Mouse (Mus musculus) hindbrain, postnatal 0 days (tissue): ENCODE measurements around the gene Pla2g4e. TPM values are rescaled to one million over a fixed set of nuclear protein-coding genes. Genes with fewer than 3 reads are reported as not detected.

ENCODE experiments used
- ATAC-seq: fragments of 200-750 bp; cut with Nextera tagmentation; 2 replicates; pipeline ENCODE4 v1.8.0; 2017; ENCODE audit warnings: mild to moderate bottlenecking, moderate TSS enrichment, moderate library complexity
- DNase-seq: peaks from one replicate; pipeline ENCODE4 v3.0.0-alpha.2; 2015; ENCODE audit warnings: low spot score
- H3K27ac ChIP-seq: fragments of 300-500 bp; sonication (generic); 2 replicates; pipeline ENCODE4 v1.5.1; 2014; ENCODE audit warnings: mild to moderate bottlenecking
- H3K27me3 ChIP-seq: fragments of 300-500 bp; sonication (generic); 2 replicates; pipeline ENCODE4 v1.6.1; 2014; ENCODE audit warnings: low read length, mixed read lengths; ENCODE audit not compliant: insufficient read depth
- H3K36me3 ChIP-seq: fragments of 300-500 bp; sonication (generic); 2 replicates; pipeline ENCODE4 v1.6.1; 2014; ENCODE audit warnings: low read length, mixed read lengths; ENCODE audit not compliant: insufficient read depth
- H3K4me1 ChIP-seq: fragments of 300-500 bp; sonication (generic); 2 replicates; pipeline ENCODE4 v1.6.1; 2014; ENCODE audit warnings: antibody characterized with exemption, low read length, mixed read lengths; ENCODE audit not compliant: insufficient read depth
- H3K4me2 ChIP-seq: fragments of 300-500 bp; sonication (generic); 2 replicates; pipeline ENCODE4 v1.6.1; 2014; ENCODE audit warnings: low read depth, mild to moderate bottlenecking, low read length, moderate library complexity, mixed read lengths
- H3K4me3 ChIP-seq: fragments of 300-500 bp; sonication (generic); 2 replicates; pipeline ENCODE4 v1.5.1; 2014; ENCODE audit warnings: low read length
- H3K9ac ChIP-seq: fragments of 300-500 bp; sonication (generic); replicated peaks from 2 replicates; pipeline ENCODE4 v1.6.1; 2014; ENCODE audit warnings: mild to moderate bottlenecking, low read length, moderate library complexity, mixed read lengths
- H3K9me3 ChIP-seq: fragments of 300-500 bp; sonication (generic); 2 replicates; pipeline ENCODE4 v1.6.1; 2016; ENCODE audit warnings: low read length, mixed read lengths
- CTCF ChIP-seq: IDR thresholded peaks from 2 replicates; pipeline ENCODE4 v1.5.1; 2016; ENCODE audit warnings: antibody characterized with exemption, control low read depth, low read depth
- WGBS: fragments of 180-500 bp; shearing (Covaris S2); extraction: QIAGEN DNeasy Blood & Tissue Kit; methylation state at CpG from one replicate; pipeline ENCODE4 v1.1.7; 2014; 5-methylcytosine and 5-hydroxymethylcytosine counted together
- polyA plus RNA-seq: library from polyadenylated mRNA; unstranded; fragments of >200 nt; fragmentation: Nextera tagmentation; extraction: Ambion mirVana; gene quantifications from 2 replicates; pipeline ENCODE4 v1.2.1, GENCODE M21; 2015
- total RNA-seq: library from RNA; depleted of rRNA; stranded (reverse); fragments of >200 nt; gene quantifications from 2 replicates; pipeline ENCODE4 v1.2.3, GENCODE M21; 2014; rRNA removed

Gene Pla2g4e
- 14.9 and 15.0 TPM in 2 replicates for total RNA-seq
- 6.7 and 8.0 TPM in 2 replicates for polyA plus RNA-seq

DNA sequence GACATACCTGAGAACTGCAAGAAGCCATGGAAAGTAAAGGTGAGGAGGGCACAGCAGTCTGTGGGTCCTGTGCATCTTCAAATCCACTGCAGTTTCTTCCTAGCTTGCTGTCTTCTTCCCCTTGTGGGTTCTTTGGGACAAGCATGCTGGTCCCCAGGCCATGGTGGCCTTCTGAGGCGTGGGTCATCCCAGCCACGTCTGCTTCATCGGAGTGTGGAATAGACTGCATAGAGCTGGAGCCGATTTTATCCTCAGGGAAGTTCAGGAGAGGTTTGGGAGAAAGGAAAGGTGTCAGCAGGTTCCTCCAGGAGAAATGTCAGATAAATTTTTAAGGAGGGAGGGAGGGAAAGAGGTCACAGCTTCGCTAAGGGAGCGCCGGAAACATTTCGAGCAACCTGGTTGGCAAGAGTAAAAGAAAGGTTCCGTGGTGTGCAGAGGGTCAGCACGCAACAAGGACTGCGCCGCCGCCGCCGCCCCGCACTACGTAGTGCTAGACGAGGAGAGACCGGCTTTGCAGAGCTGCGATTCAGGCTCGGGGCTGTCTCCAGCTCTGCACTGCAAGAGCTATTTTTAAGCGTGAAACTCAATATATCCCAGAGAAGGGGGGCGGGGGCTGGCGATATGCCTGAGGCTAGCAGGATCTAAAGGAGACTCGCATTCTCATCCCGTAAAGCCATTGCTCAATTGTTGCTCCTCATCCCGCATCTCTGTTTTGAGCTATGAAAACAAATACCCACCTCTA, at the start of gene Pla2g4e:
Pla2g4e (minus strand) TSS at position 657 of the 742 bp plus-strand sequence.
- peak within 1 kb of the TSS; percentile 80 for H3K27ac ChIP-seq
- no peak for TF ChIP-seq CTCF
- DNase-seq (peak; percentile 73), ATAC-seq (peak; percentile 88)
- no peaks in the 10 kb centered on the region for H3K9me3 ChIP-seq
- H3K4me3 ChIP-seq, result peak within 1 kb of the TSS; percentile 42
- H3K27me3 ChIP-seq, result no peaks in the 10 kb centered on the region
- 0 out of 2 replicates have a peak, but pooled peaks cover 3% of the 10 kb centered on the region for H3K4me1 ChIP-seq
- peak within 1 kb of the TSS; percentile 56 for H3K9ac ChIP-seq
- H3K36me3 ChIP-seq, result no peaks in the 10 kb centered on the region
- peak within 1 kb of the TSS; percentile 67 for H3K4me2 ChIP-seq
- WGBS, result 4% methylated on average over 27 of the region's 27 CpGs

DNA sequence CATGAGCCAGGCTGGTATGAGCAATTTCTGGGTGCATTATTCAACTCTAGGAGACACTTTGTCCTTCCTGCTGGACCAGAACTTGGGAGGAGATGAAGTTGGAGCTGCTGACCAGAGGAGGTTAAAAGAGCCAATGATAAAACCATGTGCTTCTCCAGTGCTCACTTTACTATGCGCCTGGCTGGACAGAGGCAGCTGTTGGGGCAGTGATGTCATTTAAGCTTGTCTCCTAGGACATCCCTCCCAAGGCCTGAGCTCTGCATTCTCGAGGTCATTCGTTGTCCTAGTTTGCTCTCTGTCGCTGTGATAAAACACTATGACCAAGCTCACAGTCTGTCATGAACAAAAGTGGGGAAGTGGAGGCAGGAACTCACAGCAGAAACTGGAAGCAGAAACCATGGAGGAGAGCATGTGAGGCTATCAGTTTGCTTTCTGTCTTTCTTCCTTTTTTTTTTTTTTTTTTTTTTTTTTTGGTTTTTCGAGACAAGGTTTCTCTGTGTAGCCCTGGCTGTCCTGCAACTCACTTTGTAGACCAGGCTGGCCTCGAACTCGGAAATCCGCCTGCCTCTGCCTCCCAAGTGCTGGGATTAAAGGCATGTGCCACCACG, 46.4 kb upstream of the Pla2g4e start:
- no peak for TF ChIP-seq CTCF
- no peaks in the 10 kb centered on the region for H3K9me3 ChIP-seq
- no peaks in the 10 kb centered on the region for H3K36me3 ChIP-seq
- no peak overlapping the region for H3K4me2 ChIP-seq
- no peaks in the 10 kb centered on the region for H3K4me1 ChIP-seq
- H3K4me3 ChIP-seq, result no peak overlapping the region
- 81% methylated on average over 9 of the region's 9 CpGs for WGBS
- DNase-seq (no peak), ATAC-seq (no peak)
- H3K9ac ChIP-seq, result no peak overlapping the region
- H3K27me3 ChIP-seq, result no peaks in the 10 kb centered on the region
- H3K27ac ChIP-seq, result no peak overlapping the region

DNA sequence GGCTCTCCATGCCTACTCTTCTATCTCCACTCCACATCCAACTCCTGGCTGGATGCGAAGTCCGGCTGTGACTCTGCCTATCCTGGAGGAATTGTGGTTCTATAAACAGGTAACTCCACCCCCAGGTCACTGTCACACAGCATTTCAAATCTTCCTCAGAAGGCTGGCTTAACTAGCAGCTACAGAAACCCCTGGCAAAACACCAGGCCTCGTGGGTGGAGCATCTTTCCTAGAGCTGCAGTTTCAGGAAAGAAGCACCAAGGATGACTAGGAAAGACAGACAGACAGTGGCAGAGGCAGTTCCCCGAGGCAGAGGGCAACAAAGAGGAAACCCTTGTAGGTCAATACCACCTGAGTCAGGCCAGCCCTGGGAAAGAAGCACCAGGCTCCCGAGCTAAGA, 43.9 kb upstream of the Pla2g4e start, which contains the start of gene Pla2g4d:
Pla2g4d (minus strand) TSS at position 203 of the 400 bp plus-strand sequence.
- Histone ChIP-seq H3K4me3 (no peak within 1 kb of the TSS), H3K9ac (no peak within 1 kb of the TSS), H3K4me1 (no peaks in the 10 kb centered on the region), H3K9me3 (no peaks in the 10 kb centered on the region), H3K27me3 (no peaks in the 10 kb centered on the region), H3K36me3 (no peaks in the 10 kb centered on the region), H3K4me2 (no peak within 1 kb of the TSS), H3K27ac (no peak within 1 kb of the TSS)
- no peak for TF ChIP-seq CTCF
- ATAC-seq (no peak), DNase-seq (no peak)
- WGBS, result 75% methylated on average over 5 of the region's 5 CpGs

DNA sequence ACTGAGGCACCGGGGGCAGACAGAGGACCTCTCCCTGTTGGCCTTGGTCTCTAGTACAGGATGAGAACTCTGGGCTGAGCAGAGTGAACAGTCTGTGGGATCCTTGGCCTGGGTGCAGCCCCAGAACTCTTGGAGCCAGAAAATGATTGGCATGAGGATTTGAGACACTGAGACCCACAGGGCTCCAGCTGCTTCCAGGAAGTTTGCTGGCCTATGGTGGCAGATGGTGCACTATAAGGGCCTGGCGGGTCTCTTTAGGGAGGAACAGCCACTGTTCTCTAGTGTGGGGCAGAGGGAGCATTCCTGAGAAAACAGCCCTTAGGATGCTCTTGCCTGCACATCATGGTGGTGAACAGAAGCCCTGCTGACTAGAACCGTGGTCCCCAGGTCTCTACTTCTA, 43.3 kb upstream of the Pla2g4e start:
- WGBS, result 76% methylated on average over 3 of the region's 3 CpGs
- no peaks in the 10 kb centered on the region for H3K9me3 ChIP-seq
- no peaks in the 10 kb centered on the region for H3K36me3 ChIP-seq
- H3K4me1 ChIP-seq, result no peaks in the 10 kb centered on the region
- DNase-seq, result no peak
- H3K9ac ChIP-seq, result no peak overlapping the region
- ATAC-seq, result no peak
- no peak overlapping the region for H3K27ac ChIP-seq
- H3K4me2 ChIP-seq, result no peak overlapping the region
- H3K4me3 ChIP-seq, result no peak overlapping the region
- H3K27me3 ChIP-seq, result no peaks in the 10 kb centered on the region
- TF ChIP-seq CTCF, result no peak

DNA sequence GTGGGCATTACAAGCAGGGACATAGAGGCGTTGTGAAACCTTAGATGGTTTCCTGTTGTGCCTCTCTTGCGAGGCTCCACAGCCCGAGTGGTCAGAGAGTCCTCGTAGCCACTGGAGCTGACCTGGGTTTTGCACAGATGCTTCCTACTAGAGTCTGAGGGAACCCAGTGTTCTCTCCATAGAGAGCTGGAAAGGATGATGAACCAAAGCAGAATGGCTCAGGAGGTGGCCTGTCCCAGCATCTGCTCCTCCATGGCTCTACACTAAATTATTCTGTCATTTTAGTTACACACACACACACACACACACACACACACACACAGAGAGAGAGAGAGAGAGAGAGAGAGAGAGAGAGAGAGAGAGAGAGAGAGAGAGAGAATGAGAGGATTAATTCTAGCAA, 40.5 kb upstream of the Pla2g4e start:
- H3K9me3 ChIP-seq, result no peaks in the 10 kb centered on the region
- no peak overlapping the region for H3K27ac ChIP-seq
- H3K4me3 ChIP-seq, result no peak overlapping the region
- no peaks in the 10 kb centered on the region for H3K27me3 ChIP-seq
- peak; percentile 12 for DNase-seq
- no peaks in the 10 kb centered on the region for H3K4me1 ChIP-seq
- no peak overlapping the region for H3K9ac ChIP-seq
- H3K4me2 ChIP-seq, result no peak overlapping the region
- ATAC-seq, result 0 out of 2 replicates have a peak, but pooled peaks have one; percentile 29
- TF ChIP-seq CTCF, result no peak
- H3K36me3 ChIP-seq, result no peaks in the 10 kb centered on the region
- 72% methylated on average over 4 of the region's 4 CpGs for WGBS

DNA sequence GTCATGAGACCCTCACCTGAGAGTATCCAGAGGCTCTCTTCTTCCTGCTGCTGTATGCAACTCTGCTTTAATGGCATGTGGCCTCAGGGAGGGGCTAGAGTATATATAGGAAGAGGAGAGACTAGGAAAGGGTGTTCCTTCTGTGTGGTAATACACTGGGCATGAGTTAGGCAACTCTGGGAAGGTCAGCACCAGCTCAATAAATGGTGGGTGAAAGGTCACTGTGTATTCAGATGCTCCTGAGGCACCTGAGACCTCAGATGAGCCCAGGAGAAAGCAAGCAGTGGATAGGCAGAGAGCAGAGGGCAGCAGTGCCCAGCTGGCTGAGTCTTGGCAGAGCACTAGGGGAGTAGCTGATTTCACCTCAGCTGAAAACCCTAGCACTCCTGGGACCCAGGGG, 39.6 kb upstream of the Pla2g4e start:
- ATAC-seq, result no peak
- no peak overlapping the region for H3K4me2 ChIP-seq
- no peak for DNase-seq

DNA sequence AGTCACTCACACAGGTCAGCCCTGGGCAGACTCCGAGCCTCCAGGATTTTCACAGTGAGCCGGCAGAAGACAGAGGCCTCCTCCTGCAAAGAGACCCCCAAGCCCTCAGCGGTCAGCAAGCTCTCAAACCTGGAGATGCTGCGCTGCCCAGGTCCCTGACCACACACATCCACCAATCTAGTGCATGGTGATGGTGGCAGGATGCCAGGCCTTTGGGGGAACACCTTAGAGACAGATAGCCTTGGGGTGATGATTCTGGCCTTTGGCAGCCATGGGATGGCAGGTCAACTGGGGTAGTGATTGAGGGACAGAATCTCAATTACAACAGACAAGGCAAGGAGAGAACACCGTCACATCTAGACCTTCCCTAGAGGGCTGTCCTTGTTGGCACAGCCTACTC, 39.0 kb upstream of the Pla2g4e start:
- no peaks in the 10 kb centered on the region for H3K36me3 ChIP-seq
- H3K9ac ChIP-seq, result no peak overlapping the region
- ATAC-seq (no peak), DNase-seq (no peak)
- H3K4me1 ChIP-seq, result no peaks in the 10 kb centered on the region
- no peaks in the 10 kb centered on the region for H3K9me3 ChIP-seq
- 86% methylated on average over 5 of the region's 5 CpGs for WGBS
- no peak overlapping the region for H3K4me3 ChIP-seq
- TF ChIP-seq CTCF, result no peak
- no peak overlapping the region for H3K27ac ChIP-seq
- no peaks in the 10 kb centered on the region for H3K27me3 ChIP-seq
- no peak overlapping the region for H3K4me2 ChIP-seq

More for the DNA sequence above, 39.6 kb upstream of the Pla2g4e start:
- Histone ChIP-seq H3K27me3 (no peaks in the 10 kb centered on the region), H3K4me3 (no peak overlapping the region), H3K36me3 (no peaks in the 10 kb centered on the region), H3K27ac (no peak overlapping the region), H3K9ac (no peak overlapping the region), H3K9me3 (no peaks in the 10 kb centered on the region), H3K4me1 (no peaks in the 10 kb centered on the region)
- no peak for TF ChIP-seq CTCF
